Mouse (Mus musculus) kidney, embryonic 15.5 days (tissue): ENCODE measurements at regions not wholly inside any gene's neighbourhood (a gene's known extent, or its start where the extent isn't known, plus 50 kb on each side); places are given as distances from the start of the nearest gene placed in this dataset.
A peak's percentile ranks its signal among the peaks of the same experiment; 100 is the strongest.

Source experiments
- ATAC-seq: fragments of 200-750 bp; cut with Nextera tagmentation; replicated peaks from 2 replicates; pipeline ENCODE4 v1.8.0; 2017; ENCODE audit warnings: moderate TSS enrichment; ENCODE audit not compliant: low FRiP score
- H3K27ac ChIP-seq: fragments of 300-500 bp; sonication (generic); 2 replicates; pipeline ENCODE4 v1.5.1; 2015; ENCODE audit warnings: mild to moderate bottlenecking, inconsistent platforms
- H3K27me3 ChIP-seq: fragments of 300-500 bp; sonication (generic); 2 replicates; pipeline ENCODE4 v1.6.1; 2015; ENCODE audit warnings: inconsistent platforms
- H3K36me3 ChIP-seq: fragments of 300-500 bp; sonication (generic); 2 replicates; pipeline ENCODE4 v1.6.1; 2015; ENCODE audit warnings: inconsistent platforms
- H3K4me1 ChIP-seq: fragments of 300-500 bp; sonication (generic); 2 replicates; pipeline ENCODE4 v1.6.1; 2015; ENCODE audit warnings: inconsistent platforms
- H3K4me2 ChIP-seq: fragments of 300-500 bp; sonication (generic); 2 replicates; pipeline ENCODE4 v1.6.1; 2015; ENCODE audit warnings: moderate library complexity, mild to moderate bottlenecking, inconsistent platforms
- H3K4me3 ChIP-seq: fragments of 300-500 bp; sonication (generic); replicated peaks from 2 replicates; pipeline ENCODE4 v1.5.1; 2015; ENCODE audit warnings: mild to moderate bottlenecking, inconsistent platforms
- H3K9ac ChIP-seq: fragments of 300-500 bp; sonication (generic); 2 replicates; pipeline ENCODE4 v1.6.1; 2015; ENCODE audit warnings: mild to moderate bottlenecking, inconsistent platforms
- H3K9me3 ChIP-seq: fragments of 300-500 bp; sonication (generic); replicated peaks from 2 replicates; pipeline ENCODE4 v1.6.1; 2016; ENCODE audit warnings: inconsistent platforms
- WGBS: fragments of 180-500 bp; shearing (Covaris S2); methylation state at CpG from one replicate; pipeline ENCODE4 v1.1.7; 2015; ENCODE audit warnings: mixed read lengths; 5-methylcytosine and 5-hydroxymethylcytosine counted together

DNA sequence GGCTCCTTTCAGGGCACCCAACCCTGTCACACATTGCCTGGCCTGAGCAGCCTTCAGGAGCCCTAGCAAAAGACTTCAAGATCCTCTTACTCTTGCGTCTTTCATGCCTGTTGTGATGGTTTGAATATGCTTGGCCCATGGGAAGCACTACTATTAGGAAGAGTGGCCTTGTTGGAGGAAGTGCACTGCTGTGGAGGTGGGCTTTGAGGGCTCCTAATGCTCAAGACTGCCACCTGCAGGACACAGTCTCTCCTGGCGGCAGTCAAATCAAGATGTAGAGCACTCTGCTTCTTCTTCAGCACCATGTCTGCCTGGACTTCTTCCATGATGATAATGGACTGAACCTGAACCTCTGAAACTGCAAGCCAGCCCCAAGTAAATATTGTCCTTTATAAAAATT lies 73.0 kb downstream of the Tsen15 start:
- Histone ChIP-seq H3K27me3 (no peaks in the 10 kb centered on the region), H3K4me3 (no peak overlapping the region), H3K36me3 (no peaks in the 10 kb centered on the region), H3K4me1 (no peaks in the 10 kb centered on the region), H3K27ac (no peak overlapping the region), H3K9me3 (no peaks in the 10 kb centered on the region; the same call in 1 of the 2 replicates), H3K9ac (no peak overlapping the region), H3K4me2 (no peak overlapping the region)
- 81% methylated on average over 2 of the region's 2 CpGs for WGBS
- ATAC-seq = no peak

DNA sequence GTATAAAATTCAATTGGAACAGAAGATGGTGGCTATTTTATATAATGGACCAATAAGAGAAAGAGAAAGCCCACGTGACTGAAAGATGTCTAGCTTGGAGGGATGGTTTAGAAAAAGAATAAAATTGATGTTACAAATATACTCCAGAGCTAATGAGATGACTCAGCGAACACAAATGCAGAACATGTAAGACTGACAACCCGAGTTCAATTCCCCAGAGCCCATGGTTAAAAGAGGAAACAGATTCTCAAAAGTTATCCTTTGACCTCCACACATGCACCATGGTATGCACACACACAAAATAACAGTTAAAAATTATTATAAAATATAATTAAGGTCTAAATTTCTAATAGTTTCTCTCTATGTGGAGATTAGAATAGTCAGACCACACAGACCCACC lies 81.0 kb downstream of the Tsen15 start:
- Histone ChIP-seq H3K4me1 (no peaks in the 10 kb centered on the region), H3K36me3 (no peaks in the 10 kb centered on the region), H3K4me3 (no peak overlapping the region), H3K9ac (no peak overlapping the region), H3K9me3 (no peaks in the 10 kb centered on the region), H3K4me2 (no peak overlapping the region), H3K27me3 (no peaks in the 10 kb centered on the region), H3K27ac (no peak overlapping the region)
- no peak for ATAC-seq
- WGBS = 88% methylated on average over 3 of the region's 3 CpGs

DNA sequence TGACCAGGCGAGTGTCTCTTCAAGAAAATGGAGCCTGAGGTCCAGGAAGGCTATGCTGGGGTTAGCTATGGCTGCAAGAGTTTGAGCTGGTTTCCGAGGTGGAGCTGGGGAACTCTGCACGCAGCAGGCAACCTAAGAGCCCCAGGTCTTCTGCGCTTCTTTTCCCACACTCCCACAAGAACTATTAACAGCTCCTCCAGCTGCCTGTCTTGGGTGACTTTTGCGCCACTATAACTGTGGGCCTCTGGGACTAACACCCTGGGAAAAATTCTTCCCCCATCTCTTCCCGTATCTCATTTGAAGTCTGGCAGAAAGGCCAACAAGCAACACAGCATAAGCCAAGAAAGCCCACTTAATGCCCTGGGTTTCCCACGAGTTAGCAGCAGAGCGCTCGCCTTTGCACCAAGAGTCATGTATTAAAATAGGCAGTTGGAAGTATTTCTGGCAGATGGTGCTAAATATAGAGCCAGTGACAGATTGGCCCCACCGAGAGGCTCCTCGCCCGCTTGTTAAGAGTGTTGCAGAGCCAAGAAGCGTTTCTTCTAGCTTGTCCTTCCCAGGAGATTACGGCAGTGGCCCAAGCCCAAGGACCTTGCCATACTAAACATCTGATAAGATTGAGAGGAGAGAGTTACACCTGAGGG lies 81.9 kb downstream of the Tsen15 start:
- 73% methylated on average over 14 of the region's 14 CpGs for WGBS
- no peak for ATAC-seq

DNA sequence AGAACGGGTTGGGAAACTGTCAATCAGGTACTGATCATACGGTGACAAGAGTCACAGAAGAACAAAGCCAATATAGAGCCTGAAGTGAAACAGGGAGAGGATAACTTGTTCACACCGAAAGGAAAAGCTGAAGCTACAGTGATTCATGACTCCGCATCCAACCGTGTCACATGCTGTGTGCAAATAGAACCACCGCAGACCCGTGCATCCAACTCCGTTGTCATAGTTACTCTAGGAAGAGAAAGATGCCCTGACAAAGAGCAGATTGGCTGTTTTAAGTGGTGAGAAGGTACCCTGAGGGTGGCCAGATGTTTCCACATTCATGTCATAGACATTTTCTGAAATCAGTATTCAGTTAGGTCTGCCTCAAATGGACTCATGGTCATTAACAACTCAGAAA lies 85.1 kb downstream of the Tsen15 start:
- Histone ChIP-seq H3K4me1 (no peaks in the 10 kb centered on the region), H3K9ac (no peak overlapping the region), H3K9me3 (no peaks in the 10 kb centered on the region), H3K27ac (no peak overlapping the region), H3K4me3 (no peak overlapping the region), H3K27me3 (no peaks in the 10 kb centered on the region), H3K36me3 (no peaks in the 10 kb centered on the region), H3K4me2 (no peak overlapping the region)
- WGBS = 87% methylated on average over 8 of the region's 8 CpGs
- no peak for ATAC-seq

More for the DNA sequence above, 81.9 kb downstream of the Tsen15 start:
- Histone ChIP-seq H3K9me3 (no peaks in the 10 kb centered on the region), H3K27me3 (no peaks in the 10 kb centered on the region), H3K36me3 (no peaks in the 10 kb centered on the region), H3K4me1 (no peaks in the 10 kb centered on the region), H3K27ac (no peak overlapping the region), H3K9ac (no peak overlapping the region), H3K4me2 (no peak overlapping the region), H3K4me3 (no peak overlapping the region)

DNA sequence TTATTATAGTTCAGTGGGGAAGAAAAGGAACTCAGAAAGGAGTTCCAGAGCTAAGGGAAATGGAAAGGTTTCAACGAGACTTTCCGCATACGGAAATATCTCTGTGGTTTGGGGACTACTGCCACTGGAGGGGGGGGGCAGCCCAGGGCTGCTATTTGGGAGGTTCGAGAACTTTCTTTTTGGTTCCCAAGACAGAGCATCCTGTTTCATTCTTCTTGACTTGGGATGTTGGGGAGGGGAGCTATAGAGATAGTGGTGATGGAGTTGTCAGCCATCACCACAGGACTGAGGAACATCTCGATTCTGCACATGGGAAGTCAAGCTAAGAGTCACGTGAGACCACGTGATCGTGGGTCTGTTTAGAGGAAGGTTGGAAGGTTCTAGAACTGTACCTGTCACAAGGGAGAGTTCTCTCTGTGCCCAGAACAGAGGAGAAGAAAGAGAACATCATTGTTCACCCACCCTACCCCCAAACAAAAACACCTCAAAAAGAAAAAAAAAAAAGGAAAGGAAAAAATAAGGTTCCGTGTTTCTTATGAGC lies 94.2 kb downstream of the Tsen15 start:
- Histone ChIP-seq H3K27me3 (no peaks in the 10 kb centered on the region), H3K36me3 (no peaks in the 10 kb centered on the region), H3K4me2 (no peak overlapping the region), H3K9me3 (no peaks in the 10 kb centered on the region), H3K9ac (no peak overlapping the region), H3K4me3 (no peak overlapping the region), H3K4me1 (peaks cover 13% of the 10 kb centered on the region), H3K27ac (no peak overlapping the region)
- no peak for ATAC-seq
- WGBS = 76% methylated on average over 9 of the region's 9 CpGs

DNA sequence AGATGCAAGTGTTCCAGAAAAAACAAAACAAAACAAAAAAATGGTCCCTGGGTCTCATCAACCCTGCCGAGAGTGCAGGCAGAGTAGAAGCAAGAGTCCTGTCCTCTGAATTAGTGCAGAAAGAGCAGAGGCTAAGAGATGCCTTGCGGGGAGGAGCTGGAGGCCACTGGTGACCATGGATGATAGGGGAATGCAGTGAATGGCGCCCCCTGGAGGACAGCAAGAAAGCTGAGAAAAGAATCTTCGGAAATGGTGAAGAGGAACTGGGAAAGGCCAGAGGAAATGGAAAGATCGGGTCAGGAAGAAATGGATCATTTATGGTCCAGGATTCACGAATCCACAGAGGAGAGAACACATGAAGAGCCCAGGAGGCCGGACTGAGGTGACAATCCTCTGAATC lies 95.7 kb downstream of the Tsen15 start:
- no peak overlapping the region for H3K9ac ChIP-seq
- peak overlapping the region; percentile 41 for H3K4me2 ChIP-seq
- 37% methylated on average over 7 of the region's 7 CpGs for WGBS
- H3K27me3 ChIP-seq = no peaks in the 10 kb centered on the region
- H3K4me1 ChIP-seq = peaks cover 13% of the 10 kb centered on the region
- H3K4me3 ChIP-seq = peak overlapping the region; percentile 19
- no peaks in the 10 kb centered on the region for H3K9me3 ChIP-seq
- H3K27ac ChIP-seq = no peak overlapping the region
- no peaks in the 10 kb centered on the region for H3K36me3 ChIP-seq
- peak; percentile 70; the same call in 1 of the 2 replicates for ATAC-seq

DNA sequence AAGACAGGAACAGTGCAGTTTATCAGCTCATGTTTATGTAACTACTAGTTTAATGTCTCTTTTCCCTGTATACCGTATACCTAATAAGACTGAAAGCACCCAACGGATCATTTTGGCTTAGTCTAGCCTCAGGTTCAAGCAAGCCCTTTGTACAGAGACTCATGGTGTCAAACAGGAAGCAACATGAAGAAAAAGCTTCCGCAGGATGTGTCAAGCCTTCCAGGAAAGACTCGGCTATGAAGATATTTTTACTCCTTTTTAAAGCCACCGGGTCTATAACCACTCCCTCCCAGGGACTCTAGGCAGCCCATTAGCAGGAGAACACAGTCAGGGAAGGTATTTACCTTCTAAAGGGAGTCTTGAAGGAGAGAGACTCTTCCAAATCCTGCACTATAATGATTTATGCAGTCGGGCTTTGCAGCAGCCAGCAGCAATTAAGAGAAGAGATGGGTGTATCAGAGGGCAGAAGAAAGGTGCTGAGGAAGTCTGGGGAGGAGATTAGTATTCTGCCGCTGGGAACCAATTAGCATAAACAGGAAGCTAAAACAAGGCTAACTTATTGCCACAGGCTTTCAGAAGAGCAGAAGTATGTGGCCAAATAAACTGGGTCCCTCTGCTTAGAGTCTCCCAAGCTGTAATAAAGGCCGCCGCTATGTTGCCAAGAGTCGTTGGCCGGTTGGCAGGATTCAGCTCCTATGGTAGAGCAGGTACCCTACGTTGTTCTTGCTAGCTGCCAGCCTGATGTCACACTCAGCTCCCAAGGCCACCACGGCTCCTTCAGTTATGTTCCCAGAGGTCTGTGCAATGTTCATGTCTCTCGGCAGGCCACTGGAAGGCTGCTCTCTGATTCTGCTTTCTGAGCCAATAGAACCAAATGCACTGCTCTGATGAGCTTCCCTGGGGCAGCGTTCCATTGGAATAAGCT lies 98.7 kb downstream of the Tsen15 start:
- no peaks in the 10 kb centered on the region for H3K36me3 ChIP-seq
- no peak overlapping the region for H3K4me3 ChIP-seq
- no peaks in the 10 kb centered on the region for H3K27me3 ChIP-seq
- H3K9me3 ChIP-seq = no peaks in the 10 kb centered on the region
- H3K27ac ChIP-seq = no peak overlapping the region
- ATAC-seq = no peak
- no peak overlapping the region for H3K9ac ChIP-seq
- 63% methylated on average over 15 of the region's 15 CpGs for WGBS
- H3K4me2 ChIP-seq = no peak overlapping the region
- peaks cover 13% of the 10 kb centered on the region for H3K4me1 ChIP-seq

DNA sequence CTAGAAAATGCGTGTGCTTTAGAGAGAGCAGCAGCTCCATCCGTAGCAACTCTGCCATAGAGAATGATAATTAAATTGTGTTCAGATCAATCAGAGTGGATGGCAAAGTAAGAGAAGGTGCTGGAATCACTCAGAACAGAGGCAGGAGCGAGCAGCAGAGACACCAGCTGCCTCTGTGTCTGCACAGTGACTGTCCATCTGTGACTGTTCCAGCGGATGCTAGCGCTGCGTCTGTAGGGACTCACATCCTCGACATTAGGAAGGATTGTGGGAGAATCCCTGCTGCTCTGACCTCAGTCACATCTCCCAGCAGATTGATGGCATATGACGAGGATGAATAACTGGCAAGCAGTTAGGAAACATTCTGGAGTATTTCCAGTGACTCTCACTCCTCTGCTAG lies 99.8 kb downstream of the Tsen15 start:
- H3K36me3 ChIP-seq = no peaks in the 10 kb centered on the region
- WGBS = 71% methylated on average over 8 of the region's 8 CpGs
- H3K9ac ChIP-seq = no peak overlapping the region
- H3K4me1 ChIP-seq = peaks cover 13% of the 10 kb centered on the region
- H3K27me3 ChIP-seq = no peaks in the 10 kb centered on the region
- no peak overlapping the region for H3K4me2 ChIP-seq
- no peak for ATAC-seq
- no peaks in the 10 kb centered on the region for H3K9me3 ChIP-seq
- no peak overlapping the region for H3K27ac ChIP-seq
- no peak overlapping the region for H3K4me3 ChIP-seq

DNA sequence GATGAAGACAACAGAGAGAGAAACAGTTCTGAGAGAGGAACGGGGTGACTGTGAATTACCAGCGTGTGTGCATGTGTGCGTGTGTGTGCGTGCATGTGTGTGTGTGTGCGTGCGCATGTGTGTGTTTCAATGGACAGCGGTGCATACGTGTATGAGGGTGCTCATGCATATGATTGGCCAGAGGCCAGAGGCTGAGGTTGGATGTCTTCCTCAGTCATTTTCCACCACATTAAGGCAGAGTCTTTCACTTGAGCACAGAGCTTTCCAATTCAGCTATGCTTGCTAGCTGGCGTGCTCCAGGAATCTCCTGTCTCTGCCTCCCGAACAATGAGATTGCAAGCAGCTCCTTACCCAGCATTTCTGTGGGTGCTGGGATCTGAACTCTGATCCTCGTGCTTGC lies 104.4 kb downstream of the Tsen15 start:
- no peak overlapping the region for H3K9ac ChIP-seq
- no peaks in the 10 kb centered on the region for H3K4me1 ChIP-seq
- H3K4me3 ChIP-seq = no peak overlapping the region
- no peak overlapping the region for H3K4me2 ChIP-seq
- WGBS = 94% methylated on average over 11 of the region's 11 CpGs
- no peaks in the 10 kb centered on the region for H3K27me3 ChIP-seq
- H3K27ac ChIP-seq = no peak overlapping the region
- no peak for ATAC-seq
- no peaks in the 10 kb centered on the region for H3K9me3 ChIP-seq
- H3K36me3 ChIP-seq = no peaks in the 10 kb centered on the region

DNA sequence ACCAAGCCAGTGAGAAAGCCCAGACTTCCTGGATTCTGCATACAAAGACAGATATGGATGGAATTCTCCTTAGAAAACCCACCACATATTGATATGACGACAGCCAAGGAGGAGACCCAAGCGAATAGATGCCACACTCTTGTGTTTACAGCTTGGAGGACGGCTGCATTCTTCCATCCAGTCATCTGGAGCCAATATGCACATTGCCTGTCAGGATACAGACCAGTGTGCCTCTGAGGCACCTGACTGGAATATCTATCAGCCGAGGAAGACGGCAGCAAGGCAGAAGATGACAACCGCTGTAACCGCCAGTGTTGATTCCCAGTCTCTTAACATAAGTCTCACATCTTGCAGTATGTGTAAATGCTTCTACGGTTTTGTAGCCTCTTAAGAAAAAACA lies 105.3 kb downstream of the Tsen15 start:
- ATAC-seq = no peak
- no peaks in the 10 kb centered on the region for H3K4me1 ChIP-seq
- H3K36me3 ChIP-seq = no peaks in the 10 kb centered on the region
- no peaks in the 10 kb centered on the region for H3K27me3 ChIP-seq
- H3K27ac ChIP-seq = no peak overlapping the region
- H3K4me3 ChIP-seq = no peak overlapping the region
- WGBS = 91% methylated on average over 8 of the region's 8 CpGs
- H3K9me3 ChIP-seq = no peaks in the 10 kb centered on the region
- H3K9ac ChIP-seq = no peak overlapping the region
- no peak overlapping the region for H3K4me2 ChIP-seq

DNA sequence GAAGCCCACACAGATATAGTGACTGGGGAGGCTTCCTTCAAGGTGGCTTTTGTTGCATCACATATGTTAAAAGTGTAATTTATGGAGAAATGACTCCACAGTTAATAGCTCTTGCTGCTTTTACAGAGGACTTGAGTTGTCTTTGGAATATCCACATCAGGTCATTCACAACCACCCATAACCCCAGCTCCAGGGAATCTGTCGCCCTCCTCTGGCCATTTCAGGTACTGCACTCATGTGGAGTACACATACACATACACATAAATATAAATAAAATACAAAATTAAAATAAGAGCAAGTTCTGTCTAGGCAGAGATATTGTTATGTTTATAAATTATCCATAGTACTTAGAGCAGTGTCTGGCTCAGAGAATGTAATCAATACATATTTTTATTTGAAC lies 106.5 kb downstream of the Tsen15 start:
- H3K27ac ChIP-seq = no peak overlapping the region
- no peak overlapping the region for H3K4me2 ChIP-seq
- no peak overlapping the region for H3K9ac ChIP-seq
- H3K9me3 ChIP-seq = no peaks in the 10 kb centered on the region
- 33% methylated on average over 1 of the region's 1 CpGs for WGBS
- no peak overlapping the region for H3K4me3 ChIP-seq
- H3K4me1 ChIP-seq = no peaks in the 10 kb centered on the region
- ATAC-seq = no peak
- no peaks in the 10 kb centered on the region for H3K27me3 ChIP-seq
- no peaks in the 10 kb centered on the region for H3K36me3 ChIP-seq

DNA sequence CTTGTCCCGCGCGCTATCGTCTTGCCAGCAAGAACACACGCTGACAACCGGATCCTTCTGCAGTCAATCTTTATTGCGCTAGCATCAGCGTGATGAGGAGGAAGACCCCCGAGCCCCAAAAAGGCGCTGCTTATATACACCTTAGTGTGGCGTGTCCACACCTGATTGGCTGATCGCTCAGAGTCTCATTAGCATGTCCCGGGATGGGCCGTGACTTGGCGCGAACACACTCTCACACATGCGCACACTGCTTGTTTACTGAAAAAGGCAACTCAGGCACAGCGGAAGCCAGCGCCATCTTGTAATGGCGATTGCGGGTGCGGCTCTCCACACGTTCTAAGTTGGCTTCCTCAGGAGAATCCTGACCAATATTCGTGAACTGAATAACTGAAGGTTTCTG lies 111.5 kb downstream of the Tsen15 start:
- Histone ChIP-seq H3K4me3 (no peak overlapping the region), H3K4me1 (no peaks in the 10 kb centered on the region), H3K36me3 (no peaks in the 10 kb centered on the region), H3K9ac (no peak overlapping the region), H3K27ac (no peak overlapping the region), H3K27me3 (no peaks in the 10 kb centered on the region), H3K9me3 (no peaks in the 10 kb centered on the region), H3K4me2 (no peak overlapping the region)
- WGBS = 97% methylated on average over 24 of the region's 24 CpGs
- no peak for ATAC-seq
